Mouse (Mus musculus): ENCODE measurements around the gene Kank2.

The Kank2 gene

GRCm38 (mm10) chr9:21798345-21799009 lies at the start of gene Kank2:
TSS of gene Kank2 (minus strand) at chr9:21798744.
- in situ Hi-C loops (cut with MboI) = no loop called here

- in situ Hi-C loops (cut with MboI) = no loop called here
Measured at GRCm38 (mm10) chr9:21847926-21848325, 49.4 kb upstream of the Kank2 start.

- in situ Hi-C loops (cut with MboI) = no loop called here
Measured at GRCm38 (mm10) chr9:21847425-21847824, 48.9 kb upstream of the Kank2 start.

- in situ Hi-C loops (cut with MboI) = no loop called here
Measured at GRCm38 (mm10) chr9:21846755-21847341, 48.3 kb upstream of the Kank2 start.

- in situ Hi-C loops (cut with MboI) = no loop called here
Measured at GRCm38 (mm10) chr9:21845381-21846080, 47.0 kb upstream of the Kank2 start.

- in situ Hi-C loops (cut with MboI) = no loop called here
Measured at GRCm38 (mm10) chr9:21843086-21843485, 44.5 kb upstream of the Kank2 start.

GRCm38 (mm10) chr9:21842391-21842790 lies 43.8 kb upstream of the Kank2 start:
- in situ Hi-C loops (cut with MboI) = no loop called here

- in situ Hi-C loops (cut with MboI) = no loop called here
Measured at GRCm38 (mm10) chr9:21841340-21841739, 42.8 kb upstream of the Kank2 start.

- in situ Hi-C loops (cut with MboI) = no loop called here
Measured at GRCm38 (mm10) chr9:21840115-21840787, 41.7 kb upstream of the Kank2 start.

GRCm38 (mm10) chr9:21837690-21838089 lies 39.1 kb upstream of the Kank2 start:
- in situ Hi-C loops (cut with MboI) = no loop called here

- in situ Hi-C loops (cut with MboI) = no loop called here
Measured at GRCm38 (mm10) chr9:21835258-21835912, 36.8 kb upstream of the Kank2 start, which contains the start of gene Angptl8. TSS of gene Angptl8 (plus strand) at chr9:21835510.

GRCm38 (mm10) chr9:21831558-21832240 lies 33.2 kb upstream of the Kank2 start:
- in situ Hi-C loops (cut with MboI) = no loop called here

GRCm38 (mm10) chr9:21830936-21831335 lies 32.4 kb upstream of the Kank2 start:
- in situ Hi-C loops (cut with MboI) = no loop called here

GRCm38 (mm10) chr9:21830461-21830850 lies 31.9 kb upstream of the Kank2 start:
- in situ Hi-C loops (cut with MboI) = no loop called here

GRCm38 (mm10) chr9:21829834-21830460 lies 31.4 kb upstream of the Kank2 start:
- in situ Hi-C loops (cut with MboI) = no loop called here

- in situ Hi-C loops (cut with MboI) = no loop called here
Measured at GRCm38 (mm10) chr9:21824366-21824765, 25.8 kb upstream of the Kank2 start.

GRCm38 (mm10) chr9:21823957-21824356 lies 25.4 kb upstream of the Kank2 start:
- in situ Hi-C loops (cut with MboI) = no loop called here

GRCm38 (mm10) chr9:21822686-21823085 lies 24.1 kb upstream of the Kank2 start:
- in situ Hi-C loops (cut with MboI) = no loop called here

GRCm38 (mm10) chr9:21820183-21820582 lies 21.6 kb upstream of the Kank2 start:
- in situ Hi-C loops (cut with MboI) = no loop called here

- in situ Hi-C loops (cut with MboI) = no loop called here
Measured at GRCm38 (mm10) chr9:21819181-21819729, 20.7 kb upstream of the Kank2 start.

GRCm38 (mm10) chr9:21818561-21818960 lies 20.0 kb upstream of the Kank2 start:
- in situ Hi-C loops (cut with MboI) = no loop called here
